Mouse (Mus musculus): ENCODE data around the gene Tbxas1.

Tbxas1 gene

GRCm38 (mm10) chr6:38997838-38998237 lies 122.6 kb downstream of the Tbxas1 start:
- DNase-seq (ENCODE audit: low spot score), result no peak

DNA sequence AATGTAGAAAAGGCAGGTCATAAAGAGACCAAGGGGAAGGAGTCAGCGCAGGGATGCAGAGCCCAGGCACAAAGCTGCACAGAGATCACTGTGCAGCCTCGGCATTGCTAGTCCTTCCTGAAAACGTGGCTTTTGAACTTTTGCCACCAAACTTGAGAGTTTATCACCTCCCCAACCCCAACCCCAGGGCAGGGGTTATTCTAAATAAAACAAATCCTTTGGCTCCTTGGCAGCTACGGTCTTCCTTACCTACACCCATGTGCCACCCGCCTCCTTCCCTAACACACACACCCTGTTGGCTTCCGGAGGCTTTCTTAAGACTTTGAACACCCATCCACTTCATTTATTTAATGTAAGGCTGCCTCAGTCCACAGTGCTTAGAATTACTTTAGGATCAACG lies 127.9 kb downstream of the Tbxas1 start:
- DNase-seq (ENCODE audit: low spot score), result no peak

DNA sequence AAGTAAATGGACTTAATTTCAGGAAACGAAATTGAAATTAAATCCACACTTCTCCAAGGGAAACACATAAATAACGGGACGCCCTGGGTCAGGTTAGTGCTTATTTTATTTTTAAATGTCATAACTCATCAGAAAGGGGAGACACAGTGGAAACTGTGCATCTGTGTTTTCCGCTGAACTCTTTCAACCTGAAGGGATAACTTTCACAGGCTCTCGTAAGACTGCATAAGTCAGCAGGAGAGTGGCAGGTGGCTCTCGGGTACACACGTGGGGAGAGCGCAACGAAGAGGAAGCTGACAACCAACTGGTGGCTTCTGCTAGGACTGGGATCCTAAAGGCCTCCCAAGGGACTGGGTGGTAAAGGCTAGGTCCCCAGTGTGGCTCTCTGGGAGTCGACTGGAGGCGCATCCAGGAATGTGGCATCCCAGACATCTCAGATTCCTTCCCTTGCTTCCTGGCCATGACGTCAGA lies 128.8 kb downstream of the Tbxas1 start:
- DNase-seq (ENCODE audit: low spot score), result no peak

- no peak for DNase-seq (ENCODE audit: low spot score)
These were observed 130.2 kb downstream of the Tbxas1 start for GRCm38 (mm10) chr6:39005267-39005944.

DNA sequence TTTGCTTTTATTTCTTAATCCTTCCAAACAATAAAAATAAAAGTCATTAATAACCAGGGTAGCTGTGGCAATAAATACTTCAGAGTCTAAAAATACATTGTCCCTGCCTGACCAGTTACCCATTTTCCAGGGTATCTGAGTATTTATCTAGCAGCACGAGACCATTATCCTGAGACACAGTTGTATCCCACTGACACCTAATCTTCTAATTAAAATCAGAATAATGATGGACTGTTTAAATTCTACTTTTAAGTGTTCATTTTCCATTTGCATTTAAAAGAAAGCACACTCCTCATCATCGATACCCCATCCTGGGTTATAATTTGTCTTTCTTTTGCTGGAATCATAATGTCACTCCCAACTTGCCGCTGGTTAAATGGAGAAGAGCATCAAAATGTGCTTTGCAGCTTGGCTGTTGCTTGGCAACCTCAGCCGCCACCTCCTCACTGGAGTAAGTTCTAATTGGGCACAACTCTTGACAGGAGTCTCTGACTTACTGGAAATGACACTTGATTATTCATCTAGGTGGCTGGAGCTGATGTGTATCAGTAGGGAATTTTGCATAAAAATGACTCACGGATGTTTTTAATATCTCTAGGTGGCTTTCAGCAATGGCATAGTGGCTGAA lies 130.9 kb downstream of the Tbxas1 start:
- DNase-seq (ENCODE audit: low spot score), result no peak

DNA sequence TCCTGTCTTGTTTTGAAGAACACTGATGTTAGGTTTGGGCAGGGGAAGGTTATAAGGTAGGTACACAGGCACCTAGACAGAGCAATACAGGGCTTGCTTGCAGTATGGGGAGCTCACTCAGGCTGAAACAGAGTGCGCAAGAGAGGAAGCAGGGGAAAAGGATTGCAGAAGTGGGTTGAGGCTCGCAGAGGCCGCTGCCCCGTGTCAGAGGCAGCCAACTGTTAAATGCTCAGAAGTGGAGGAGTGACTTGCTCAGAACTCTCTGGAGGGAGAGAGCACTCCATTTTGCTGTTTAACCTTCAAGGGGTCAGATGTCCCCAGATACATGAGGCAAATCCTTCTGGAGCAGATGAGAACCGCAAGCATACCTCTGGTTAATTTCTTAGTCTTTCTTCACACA lies 132.0 kb downstream of the Tbxas1 start:
- no peak for DNase-seq (ENCODE audit: low spot score)

- no peak for DNase-seq (ENCODE audit: low spot score)
These were observed 132.9 kb downstream of the Tbxas1 start for GRCm38 (mm10) chr6:39008116-39008515.

GRCm38 (mm10) chr6:39013034-39013832 lies 138.0 kb downstream of the Tbxas1 start:
- DNase-seq (ENCODE audit: low spot score), result no peak

DNA sequence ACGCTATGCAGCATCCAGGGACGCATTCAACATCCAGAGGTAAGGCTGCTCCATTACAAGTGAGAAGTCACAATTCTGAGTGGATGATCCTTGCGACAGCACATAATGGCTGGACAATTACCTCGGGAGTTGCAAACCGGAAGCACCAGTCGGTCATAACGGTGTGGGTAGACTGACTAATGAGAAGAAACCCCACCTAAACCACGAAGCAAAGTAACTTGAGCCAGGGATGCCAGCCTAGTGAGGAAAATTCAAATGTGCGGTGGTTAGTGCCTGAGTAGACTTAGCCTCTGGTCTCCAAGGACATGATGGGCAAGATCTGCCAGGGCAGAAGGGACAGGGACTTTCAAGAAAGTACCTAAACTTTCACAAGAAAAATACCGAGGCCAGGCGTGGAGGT lies 142.7 kb downstream of the Tbxas1 start:
- no peak for DNase-seq (ENCODE audit: low spot score)

GRCm38 (mm10) chr6:39018805-39019204 lies 143.6 kb downstream of the Tbxas1 start:
- no peak for DNase-seq (ENCODE audit: low spot score)

GRCm38 (mm10) chr6:39019219-39019618 lies 144.0 kb downstream of the Tbxas1 start:
- DNase-seq (ENCODE audit: low spot score), result no peak

DNA sequence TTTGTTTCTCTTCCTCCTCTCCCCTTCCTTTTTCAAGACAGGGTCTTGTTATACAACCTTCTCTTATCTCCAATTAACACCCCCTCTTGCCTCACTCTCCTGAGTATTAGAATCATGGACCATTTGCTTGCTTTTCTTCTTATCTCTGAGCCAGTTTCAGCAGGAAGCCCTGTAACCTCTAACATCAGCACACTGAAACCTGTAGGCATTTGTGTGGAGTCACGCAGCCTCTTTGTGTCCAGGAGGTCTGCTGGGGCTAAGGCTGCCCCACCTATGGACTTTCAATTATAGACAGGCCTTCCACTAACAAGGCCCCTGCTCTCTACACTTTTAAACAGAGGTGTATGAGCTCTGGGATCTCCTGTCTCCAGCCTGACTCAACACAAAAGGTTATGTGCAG lies 146.7 kb downstream of the Tbxas1 start:
- no peak for DNase-seq (ENCODE audit: low spot score)

DNA sequence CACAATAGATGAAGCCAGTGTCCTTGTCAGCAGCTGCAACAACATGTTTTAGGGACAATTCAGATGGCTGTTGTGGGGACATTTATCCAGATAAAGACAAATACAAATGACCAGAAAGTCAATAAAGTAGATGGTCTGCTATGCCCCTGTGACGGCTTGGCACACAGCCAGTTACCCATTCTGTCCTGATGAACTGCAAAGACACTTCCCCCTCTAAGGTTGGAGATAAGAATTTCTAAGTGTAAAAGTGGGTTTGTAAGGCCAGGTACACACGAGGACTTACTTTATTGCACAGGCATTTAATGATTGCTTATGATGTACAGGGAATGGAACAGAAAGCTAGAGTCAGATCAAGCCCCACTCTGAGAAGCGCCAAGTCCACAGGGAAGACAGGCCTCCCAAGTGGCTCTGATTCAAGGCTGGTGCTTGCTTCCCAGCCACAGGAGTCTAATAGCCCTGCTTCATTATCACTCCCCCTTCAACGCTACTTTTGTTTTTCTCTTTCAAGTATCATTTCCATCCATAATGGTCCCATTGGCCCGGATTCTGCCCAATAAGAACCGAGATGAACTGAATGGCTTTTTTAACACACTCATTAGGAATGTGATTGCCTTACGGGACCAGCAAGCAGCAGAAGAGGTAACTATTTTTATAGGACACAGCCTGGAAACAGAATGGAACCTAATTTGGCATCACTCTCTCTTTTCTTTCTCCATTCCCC lies 147.4 kb downstream of the Tbxas1 start:
- no peak for DNase-seq (ENCODE audit: low spot score)

- no peak for DNase-seq (ENCODE audit: low spot score)
These were observed 149.4 kb downstream of the Tbxas1 start for GRCm38 (mm10) chr6:39024631-39025030.

DNA sequence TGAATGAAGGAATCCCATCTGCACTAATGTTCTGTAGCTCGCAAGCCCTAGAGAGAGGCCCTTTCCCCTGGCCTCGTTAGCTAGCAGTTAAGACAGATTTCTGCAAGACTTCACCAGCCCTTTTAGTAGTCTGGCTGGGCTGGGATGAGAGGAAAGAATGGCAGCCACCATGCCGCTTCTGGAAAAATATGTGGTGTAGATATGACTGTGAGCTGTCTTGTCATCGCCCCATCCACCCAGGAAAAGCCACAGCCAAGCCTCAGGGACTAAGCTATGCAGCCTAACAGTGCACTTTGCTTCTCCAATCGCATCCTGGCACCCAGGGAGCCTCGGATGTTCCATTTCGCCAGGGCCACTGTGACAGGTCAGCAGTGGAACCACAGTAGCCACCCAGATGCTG lies 149.8 kb downstream of the Tbxas1 start:
- DNase-seq (ENCODE audit: low spot score), result no peak

- DNase-seq (ENCODE audit: low spot score), result no peak
These were observed 155.5 kb downstream of the Tbxas1 start for GRCm38 (mm10) chr6:39030714-39031113.

DNA sequence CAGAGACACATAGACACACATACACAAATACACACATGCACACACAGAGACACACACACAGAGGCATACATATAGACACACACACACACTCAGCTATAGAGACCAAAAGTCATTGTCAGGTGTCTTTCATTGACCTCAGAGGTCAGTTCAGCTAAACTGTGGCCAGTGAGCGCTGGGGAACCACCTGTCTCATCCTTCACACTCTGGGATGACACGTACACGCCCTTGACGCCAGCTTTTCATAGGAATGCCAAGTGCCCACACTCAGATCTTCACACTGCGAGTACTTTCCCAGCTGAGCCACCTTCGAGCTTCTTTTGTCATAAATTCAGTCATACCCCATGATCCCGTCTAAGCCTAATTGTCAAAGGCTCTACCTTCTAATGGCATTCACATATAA lies 158.5 kb downstream of the Tbxas1 start:
- DNase-seq (ENCODE audit: low spot score), result no peak

DNA sequence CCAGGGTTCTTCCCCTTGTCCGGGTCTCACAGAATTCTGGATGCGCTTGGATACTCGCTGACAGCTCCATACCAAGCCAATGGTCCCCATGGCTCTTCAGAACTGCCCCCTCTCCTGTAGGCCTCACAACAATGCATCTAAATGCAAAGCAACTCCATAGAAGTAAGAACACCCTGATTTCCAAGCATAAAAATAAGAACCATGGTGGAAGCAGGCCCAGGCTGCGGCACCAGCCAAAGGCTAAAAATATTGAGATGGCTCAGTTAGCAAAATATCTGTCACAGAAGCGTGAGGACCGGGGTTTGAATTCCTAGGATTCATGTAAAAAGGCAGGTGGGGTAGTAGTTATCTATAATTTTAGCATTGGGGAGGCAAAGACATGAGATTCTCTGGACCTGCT lies 159.8 kb downstream of the Tbxas1 start:
- DNase-seq (ENCODE audit: low spot score), result no peak

GRCm38 (mm10) chr6:39036204-39036603 lies 161.0 kb downstream of the Tbxas1 start:
- no peak for DNase-seq (ENCODE audit: low spot score)

- no peak for DNase-seq (ENCODE audit: low spot score)
These were observed 165.2 kb downstream of the Tbxas1 start for GRCm38 (mm10) chr6:39040451-39040850.

DNA sequence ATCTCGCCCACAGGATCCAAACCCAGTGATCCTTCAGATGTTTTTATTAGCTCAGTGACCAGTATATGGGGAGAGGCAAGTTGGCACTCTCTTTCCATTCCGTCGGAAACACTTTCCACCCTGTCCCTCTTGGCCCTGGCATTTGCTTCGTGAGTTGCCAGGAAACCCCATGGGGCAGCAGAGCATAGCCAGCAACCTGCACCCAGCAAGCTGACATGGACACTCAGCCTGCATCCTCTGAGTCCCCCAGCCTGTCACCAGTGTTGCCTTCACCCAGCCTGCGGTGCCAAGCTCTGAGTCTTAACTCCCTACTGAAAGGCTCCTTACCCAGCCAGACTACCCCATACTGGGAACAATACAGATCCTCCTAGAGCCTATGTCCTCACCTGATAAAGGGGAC lies 173.9 kb downstream of the Tbxas1 start:
- no peak for DNase-seq (ENCODE audit: low spot score)

- no peak for DNase-seq (ENCODE audit: low spot score)
These were observed 175.6 kb downstream of the Tbxas1 start for GRCm38 (mm10) chr6:39050836-39051235.

Measured in yolk sac, embryonic 10.5 days (tissue).